ENCODE assay signal across 9 mouse cellular contexts in the genomic region with DNA sequence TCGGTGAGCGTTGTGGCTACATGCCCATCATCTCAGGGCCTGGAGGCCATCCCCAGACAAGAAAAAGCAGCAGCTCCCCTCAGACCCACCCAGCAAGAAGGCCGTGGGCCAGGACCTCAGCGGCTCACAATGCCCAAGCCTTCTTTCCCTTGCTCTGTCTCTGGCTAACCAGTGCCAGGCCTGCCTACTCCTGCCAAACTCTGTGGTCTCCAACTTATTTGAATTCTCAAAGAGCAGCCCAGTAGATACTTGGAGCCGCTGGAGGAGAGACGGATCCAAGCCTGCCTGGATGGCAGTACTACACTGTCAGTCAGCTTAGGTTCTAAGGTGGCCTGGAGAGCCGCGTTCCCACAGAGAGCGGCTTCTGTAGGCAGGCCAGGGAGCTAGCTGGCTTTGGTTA. TPM values are rescaled to one million over a fixed set of nuclear protein-coding genes. Genes with fewer than 3 reads are reported as not detected.
DNase-seq lines count a peak whose midpoint lies in the region; ATAC-seq and TF ChIP-seq lines count a peak whose summit lies in the region.
"Had no signal": no experiment of that assay in that cellular context is flagged by ENCODE, and none has a peak within 500 bp of the region (broad histone marks: within the 10 kb centered on the region; RNA-seq: fewer than 3 reads in every experiment).

No protein-coding gene starts in this region.

- no peak for TF ChIP-seq CTCF in heart, postnatal 0 days (IDR thresholded peaks at IDR 0.05; ENCODE audit: low read depth)
- no peak for TF ChIP-seq CTCF in liver, postnatal 0 days (IDR thresholded peaks at IDR 0.05; ENCODE audit: low read depth)

- H3K9ac ChIP-seq in liver, embryonic 13.5 days, result no peak overlapping the region
- peak overlapping the region; percentile 4; the same call in 1 of the 2 replicates for H3K9ac ChIP-seq in heart, postnatal 0 days (replicated peaks; ENCODE audit: low read depth, low read length)
- H3K9ac ChIP-seq in liver, postnatal 0 days (replicated peaks), result 0 out of 2 replicates have a peak overlapping the region, but pooled peaks have one; percentile 1
- H3K9ac ChIP-seq in hindbrain, embryonic 14.5 days, result no peak overlapping the region

- no peak for TF ChIP-seq EP300 in heart, postnatal 0 days (IDR thresholded peaks at IDR 0.05; ENCODE audit: low read depth)
- TF ChIP-seq EP300 in liver, postnatal 0 days (IDR thresholded peaks at IDR 0.05; ENCODE audit: low read depth), result no peak

- no peak overlapping the region for H3K4me2 ChIP-seq in liver, embryonic 13.5 days
- no peak overlapping the region for H3K4me2 ChIP-seq in heart, postnatal 0 days (ENCODE audit: low read depth, low read length)
- H3K4me2 ChIP-seq in liver, postnatal 0 days (ENCODE audit: low read depth, low read length), result peak overlapping the region; percentile 48; the same call in 1 of the 2 replicates
- no peak overlapping the region for H3K4me2 ChIP-seq in hindbrain, embryonic 14.5 days (replicated peaks)

- H3K36me3 ChIP-seq in liver, embryonic 13.5 days, result no peaks in the 10 kb centered on the region
- H3K36me3 ChIP-seq in heart, postnatal 0 days (replicated peaks; ENCODE audit: control insufficient read depth, insufficient read depth, low read length), result no peaks in the 10 kb centered on the region
- no peaks in the 10 kb centered on the region for H3K36me3 ChIP-seq in liver, postnatal 0 days (replicated peaks; ENCODE audit: insufficient read depth, low read length)
- no peaks in the 10 kb centered on the region for H3K36me3 ChIP-seq in hindbrain, embryonic 14.5 days (replicated peaks; ENCODE audit: control insufficient read depth, insufficient read depth)

- DNase-seq in cerebellum, postnatal 4 days (ENCODE audit: low spot score in 2 of 2), result peak; percentile 37 to 41
- DNase-seq in cerebellum, adult 9-11 months, result no peak
- no peak for DNase-seq in liver, embryonic 13.5 days
- DNase-seq in liver, result no peak
- no peak for DNase-seq in heart, postnatal 0 days (ENCODE audit: low spot score)
- DNase-seq in liver, postnatal 0 days, result no peak
- no peak for DNase-seq in adrenal gland, postnatal 25 days
- DNase-seq in hindbrain, embryonic 14.5 days (ENCODE audit: low spot score), result no peak
- DNase-seq: adrenal gland, adult 8-10 months had no signal

- no peak overlapping the region for H3K27ac ChIP-seq in liver, embryonic 13.5 days
- peak overlapping the region; percentile 94 for H3K27ac ChIP-seq in heart, postnatal 0 days (ENCODE audit: low read depth)
- H3K27ac ChIP-seq in liver, postnatal 0 days (ENCODE audit: low read depth), result peak overlapping the region; percentile 91
- no peak overlapping the region for H3K27ac ChIP-seq in hindbrain, embryonic 14.5 days

- no peaks in the 10 kb centered on the region for H3K9me3 ChIP-seq in liver, embryonic 13.5 days (replicated peaks)
- H3K9me3 ChIP-seq in heart, postnatal 0 days (replicated peaks; ENCODE audit: control insufficient read depth, low read length), result 0 out of 2 replicates have a peak, but pooled peaks cover 2% of the 10 kb centered on the region
- H3K9me3 ChIP-seq in liver, postnatal 0 days (ENCODE audit: low read length), result no peaks in the 10 kb centered on the region
- H3K9me3 ChIP-seq in hindbrain, embryonic 14.5 days (ENCODE audit: control insufficient read depth, low read length), result no peaks in the 10 kb centered on the region

- ATAC-seq in liver, embryonic 13.5 days (ENCODE audit: low read depth), result 0 out of 2 replicates have a peak, but pooled peaks have one; percentile 29
- no peak for ATAC-seq in heart, postnatal 0 days (ENCODE audit: insufficient read depth, low read depth)
- ATAC-seq in liver, postnatal 0 days, result 0 out of 2 replicates have a peak, but pooled peaks have one; percentile 3
- no peak; the same call in 1 of the 2 replicates for ATAC-seq in hindbrain, embryonic 14.5 days (ENCODE audit: low FRiP score)

- no peak overlapping the region for H3K4me3 ChIP-seq in liver, embryonic 13.5 days (replicated peaks)
- H3K4me3 ChIP-seq in heart, postnatal 0 days (ENCODE audit: low read depth, low read length), result no peak overlapping the region
- H3K4me3 ChIP-seq in liver, postnatal 0 days (ENCODE audit: low read depth, low read length), result no peak overlapping the region
- no peak overlapping the region for H3K4me3 ChIP-seq in hindbrain, embryonic 14.5 days (replicated peaks; ENCODE audit: low read length)

- H3K4me1 ChIP-seq in liver, embryonic 13.5 days (replicated peaks), result peaks cover 46% of the 10 kb centered on the region
- H3K4me1 ChIP-seq in heart, postnatal 0 days (ENCODE audit: control insufficient read depth, insufficient read depth), result peaks cover 65% of the 10 kb centered on the region
- H3K4me1 ChIP-seq in liver, postnatal 0 days (ENCODE audit: insufficient read depth), result peaks cover 36% of the 10 kb centered on the region
- no peaks in the 10 kb centered on the region for H3K4me1 ChIP-seq in hindbrain, embryonic 14.5 days (replicated peaks; ENCODE audit: control insufficient read depth, insufficient read depth, low read length)

- WGBS in liver, embryonic 13.5 days (ENCODE audit: insufficient replicate concordance), result 83% methylated on average over 9 of the region's 9 CpGs
- 77% methylated on average over 9 of the region's 9 CpGs for WGBS in heart, postnatal 0 days
- WGBS in liver, postnatal 0 days (ENCODE audit: insufficient replicate concordance), result 86% methylated on average over 9 of the region's 9 CpGs
- WGBS in hindbrain, embryonic 14.5 days, result 87% methylated on average over 9 of the region's 9 CpGs

- no peaks in the 10 kb centered on the region for H3K27me3 ChIP-seq in liver, embryonic 13.5 days
- no peaks in the 10 kb centered on the region for H3K27me3 ChIP-seq in heart, postnatal 0 days (ENCODE audit: control insufficient read depth, insufficient read depth, low read length)
- no peaks in the 10 kb centered on the region for H3K27me3 ChIP-seq in liver, postnatal 0 days (ENCODE audit: insufficient read depth, low read length)
- no peaks in the 10 kb centered on the region for H3K27me3 ChIP-seq in hindbrain, embryonic 14.5 days (ENCODE audit: control insufficient read depth, insufficient read depth, low read length)

RNA-seq across cellular contexts. Expression of gene Atp2a2, which starts 24.4 kb away (rescaled TPM):
- 14.1 and 17.1 TPM in 2 replicates for polyA plus RNA-seq in liver, embryonic 13.5 days (2015; fragmentation: Nextera tagmentation; extraction: Ambion mirVana)
- 2,277 and 2,295 TPM in 2 replicates for total RNA-seq in heart, postnatal 0 days (2014; rRNA removed; ENCODE audit: low replicate concordance)
- 706 and 785 TPM in 2 replicates for polyA plus RNA-seq in heart, postnatal 0 days (2015; fragmentation: Nextera tagmentation; extraction: Ambion mirVana)
- 13.5 and 14.8 TPM in 2 replicates for polyA plus RNA-seq in liver, postnatal 0 days (2015; fragmentation: Nextera tagmentation; extraction: Ambion mirVana)
- total RNA-seq in adrenal gland, postnatal 25 days (2021), result 176 and 179 TPM in 2 replicates
- 74.1 and 74.7 TPM in 2 replicates for polyA plus RNA-seq in hindbrain, embryonic 14.5 days (2014; fragmentation: Nextera tagmentation; extraction: Ambion mirVana)

Comparison
In these comparisons a context has a peak if more than half of its experiments do, and no peak if none do; other contexts are left out.
1. DNase-seq: peak in cerebellum, postnatal 4 days (2 of 2); none in cerebellum, adult 9-11 months (single experiment), liver, embryonic 13.5 days (single experiment), liver (single experiment), heart, postnatal 0 days (single experiment), liver, postnatal 0 days (single experiment), adrenal gland, postnatal 25 days (single experiment) and hindbrain, embryonic 14.5 days (single experiment).
2. H3K27ac ChIP-seq: peak in heart, postnatal 0 days (single experiment) and liver, postnatal 0 days (single experiment); none in liver, embryonic 13.5 days (single experiment) and hindbrain, embryonic 14.5 days (single experiment).
3. H3K9ac ChIP-seq: peak in heart, postnatal 0 days (single experiment) and liver, postnatal 0 days (single experiment); none in liver, embryonic 13.5 days (single experiment) and hindbrain, embryonic 14.5 days (single experiment).
4. ATAC-seq: peak in liver, embryonic 13.5 days (single experiment) and liver, postnatal 0 days (single experiment); none in heart, postnatal 0 days (single experiment) and hindbrain, embryonic 14.5 days (single experiment).